In genomic region chr6:134079563-134079962, GRCm38 (mm10) we compare ENCODE assay signal across 13 mouse cellular contexts.
"Had no signal": no experiment of that assay in that cellular context is flagged by ENCODE, and none has a peak within 500 bp of the region (broad histone marks: within the 10 kb centered on the region; RNA-seq: fewer than 3 reads in every experiment).

No protein-coding gene starts in this region.

- H3K4me3 ChIP-seq: neural tube, embryonic 13.5 days; neural tube, embryonic 15.5 days; stomach, embryonic 15.5 days had no signal

- H3K27me3 ChIP-seq: neural tube, embryonic 13.5 days; neural tube, embryonic 15.5 days; stomach, embryonic 15.5 days had no signal

- DNase-seq: retina, postnatal 1 day; right cerebral cortex, postnatal 4 days; spleen, adult 18-20 months; thymus, adult 18-20 months; thymus, adult 2 months; thymus, postnatal 14 days; thymus, postnatal 25 days; thymus, postnatal 36 days; thymus, postnatal 4 days had no signal

- H3K36me3 ChIP-seq: neural tube, embryonic 15.5 days; stomach, embryonic 15.5 days had no signal

- H3K4me1 ChIP-seq: stomach, embryonic 15.5 days had no signal

- H3K9ac ChIP-seq: neural tube, embryonic 13.5 days; neural tube, embryonic 15.5 days; stomach, embryonic 15.5 days had no signal

- H3K9me3 ChIP-seq: neural tube, embryonic 13.5 days; neural tube, embryonic 15.5 days; stomach, embryonic 15.5 days had no signal

- H3K4me2 ChIP-seq: neural tube, embryonic 13.5 days; neural tube, embryonic 15.5 days; stomach, embryonic 15.5 days had no signal

- H3K27ac ChIP-seq: neural tube, embryonic 13.5 days; stomach, embryonic 15.5 days; stomach, postnatal 0 days had no signal
